Comparison of ENCODE assay signal across 22 mouse cellular contexts in genomic region chr14:77150556-77150955, GRCm38 (mm10). TPM values are rescaled to one million over a fixed set of nuclear protein-coding genes. Genes with fewer than 3 reads are reported as not detected.
DNase-seq lines count a peak whose midpoint lies in the region; ATAC-seq and TF ChIP-seq lines count a peak whose summit lies in the region.
"Had no signal": no experiment of that assay in that cellular context is flagged by ENCODE, and none has a peak within 500 bp of the region (broad histone marks: within the 10 kb centered on the region; RNA-seq: fewer than 3 reads in every experiment).

No protein-coding gene starts in this region.

- peak; percentile 68 for DNase-seq in kidney, adult 2 months
- DNase-seq in kidney, postnatal 4 days, result no peak
- peak; percentile 38 for DNase-seq in ES-CJ7 (ENCODE audit: low read depth, low spot score)
- peak; percentile 3 for DNase-seq in ZHBTc4 (ENCODE audit: low read depth, low spot score)
- peak; percentile 16 to 65 for DNase-seq in kidney, postnatal 25 days
- no peak for DNase-seq in urinary bladder, postnatal 14 days (ENCODE audit: low spot score)
- DNase-seq in forebrain, embryonic 11.5 days (ENCODE audit: low spot score), result no peak
- DNase-seq: adrenal gland, adult 8-10 months; adrenal gland, postnatal 36 days; cerebellum, adult 11 months; cerebellum, adult 9-10 months; cerebellum, postnatal 25 days; gastrocnemius, postnatal 10 days; heart, adult 2 months had no signal

- H3K27me3 ChIP-seq in kidney, adult 2 months (replicated peaks; ENCODE audit: control insufficient read depth, insufficient read depth, low read length), result no peaks in the 10 kb centered on the region
- no peaks in the 10 kb centered on the region for H3K27me3 ChIP-seq in forebrain, embryonic 11.5 days (ENCODE audit: control insufficient read depth, insufficient read depth, low read length)
- H3K27me3 ChIP-seq: embryonic facial prominence, embryonic 12.5 days; hindbrain, embryonic 15.5 days; Patski had no signal

- H3K36me3 ChIP-seq in kidney, adult 2 months (ENCODE audit: control insufficient read depth, insufficient read depth, low read length), result no peaks in the 10 kb centered on the region
- no peaks in the 10 kb centered on the region for H3K36me3 ChIP-seq in forebrain, embryonic 11.5 days (ENCODE audit: control insufficient read depth, insufficient read depth, low read length)
- H3K36me3 ChIP-seq: embryonic facial prominence, embryonic 12.5 days; forebrain, embryonic 12.5 days; heart, embryonic 15.5 days; hindbrain, embryonic 15.5 days had no signal

- no peak overlapping the region for H3K27ac ChIP-seq in kidney, adult 2 months (ENCODE audit: insufficient read depth, low read depth, low read length)
- no peak overlapping the region for H3K27ac ChIP-seq in forebrain, embryonic 11.5 days (ENCODE audit: low read depth, low read length)
- H3K27ac ChIP-seq: embryonic facial prominence, embryonic 12.5 days; forebrain, embryonic 12.5 days; heart, adult 2 months; heart, embryonic 15.5 days; hindbrain, embryonic 15.5 days had no signal

- no peaks in the 10 kb centered on the region for H3K9me3 ChIP-seq in forebrain, embryonic 11.5 days (ENCODE audit: control insufficient read depth, low read length)
- H3K9me3 ChIP-seq: embryonic facial prominence, embryonic 12.5 days; forebrain, embryonic 12.5 days; heart, embryonic 15.5 days; hindbrain, embryonic 15.5 days had no signal

- no peak overlapping the region for H3K9ac ChIP-seq in forebrain, embryonic 11.5 days (ENCODE audit: low read length)
- H3K9ac ChIP-seq: embryonic facial prominence, embryonic 12.5 days; forebrain, embryonic 12.5 days; heart, embryonic 15.5 days; hindbrain, embryonic 15.5 days had no signal

- no peaks in the 10 kb centered on the region for H3K4me1 ChIP-seq in kidney, adult 2 months (ENCODE audit: control insufficient read depth, insufficient read depth, low read length)
- no peaks in the 10 kb centered on the region for H3K4me1 ChIP-seq in forebrain, embryonic 11.5 days (replicated peaks; ENCODE audit: control insufficient read depth, insufficient read depth, low read length)
- H3K4me1 ChIP-seq: heart, embryonic 15.5 days had no signal

- TF ChIP-seq CTCF in kidney, adult 2 months (conservative IDR thresholded peaks at IDR 0.05; ENCODE audit: insufficient read depth, insufficient read length, low read depth, low read length), result no peak

- ATAC-seq in forebrain, embryonic 11.5 days (replicated peaks; ENCODE audit: low FRiP score), result no peak
- ATAC-seq: CD4-positive, CD25-positive, alpha-beta regulatory T cell, adult 4 months; forebrain, embryonic 16.5 days; Patski had no signal

- TF ChIP-seq POLR2A in kidney, adult 2 months (IDR thresholded peaks at IDR 0.05; ENCODE audit: low read depth, low read length), result no peak

- WGBS in kidney, adult 2 months, result 53% methylated on average over 6 of the region's 6 CpGs
- 77% methylated on average over 6 of the region's 6 CpGs for WGBS in forebrain, embryonic 11.5 days

- H3K4me3 ChIP-seq in kidney, adult 2 months (ENCODE audit: insufficient read depth, low read depth, low read length), result no peak overlapping the region
- H3K4me3 ChIP-seq in forebrain, embryonic 11.5 days (ENCODE audit: low read depth, low read length), result no peak overlapping the region
- H3K4me3 ChIP-seq: embryonic facial prominence, embryonic 12.5 days; forebrain, embryonic 12.5 days; heart, adult 2 months; heart, embryonic 15.5 days; hindbrain, embryonic 15.5 days had no signal

- H3K4me2 ChIP-seq in forebrain, embryonic 11.5 days (ENCODE audit: low read depth, low read length, severe bottlenecking), result no peak overlapping the region
- H3K4me2 ChIP-seq: embryonic facial prominence, embryonic 12.5 days; forebrain, embryonic 12.5 days; heart, embryonic 11.5 days; heart, embryonic 15.5 days; hindbrain, embryonic 15.5 days had no signal

RNA-seq across cellular contexts. Expression of gene Enox1, which starts 6.0 kb away (rescaled TPM):
- polyA plus RNA-seq in kidney, adult 2 months (2012; rRNA removed), result 0.88 and 1.1 TPM in 2 replicates
- polyA plus RNA-seq in forebrain, embryonic 11.5 days (2014; fragmentation: Nextera tagmentation; extraction: Ambion mirVana), result 22.6 and 23.4 TPM in 2 replicates
- polyA plus RNA-seq: CD4-positive, CD25-positive, alpha-beta regulatory T cell, adult 4 months had no signal

Comparison
In these comparisons a context has a peak if more than half of its experiments do, and no peak if none do; other contexts are left out.
1. DNase-seq: peak in kidney, adult 2 months (single experiment), ES-CJ7 (single experiment), ZHBTc4 (single experiment) and kidney, postnatal 25 days (2 of 2); none in kidney, postnatal 4 days (0 of 2), urinary bladder, postnatal 14 days (single experiment) and forebrain, embryonic 11.5 days (single experiment).
2. RNA of gene Enox1, which starts 6.0 kb away (polyA plus RNA-seq): 22.6 to 23.4 TPM in forebrain, embryonic 11.5 days; 0.88 to 1.1 TPM in kidney, adult 2 months; every median in the first group is over 10 times any median in the second.